Mouse (Mus musculus) layer of hippocampus, postnatal 10 days (tissue): ENCODE results near the gene Itprid1. TPM values are rescaled to one million over a fixed set of nuclear protein-coding genes. Genes with fewer than 3 reads are reported as not detected.
A peak's percentile ranks its signal among the peaks of the same experiment; 100 is the strongest.

Experiments
- DNase-seq, 2 experiments: peaks; one replicate each; pipeline ENCODE4 v3.0.0; 2021; ENCODE audit warnings: low spot score in 2 of 2
- long read RNA-seq: library from polyadenylated mRNA; stranded (forward); transcript quantifications from one replicate; pipeline ENCODE4 v2.0.0, GENCODE M21; 2023
- total RNA-seq, 2 experiments: library from RNA; stranded (reverse); gene quantifications; 2 replicates each; pipeline ENCODE4 v1.2.3; 2021

Gene Itprid1
- total RNA-seq, result 1 to 10 TPM; 2.4 to 2.5 TPM
- long read RNA-seq, partial matches to known transcripts, result 0 of 4 reads
- long read RNA-seq, other reads (novel, unspliced or antisense), result 4 of 4 reads

- no peak for DNase-seq
These were observed at the start of gene Itprid1 for GRCm38 (mm10) chr6:55836650-55837320. Itprid1 (plus strand) TSS chr6:55836895.

GRCm38 (mm10) chr6:55789557-55789956 is 47.1 kb upstream of the Itprid1 start:
- DNase-seq, result no peak

DNA sequence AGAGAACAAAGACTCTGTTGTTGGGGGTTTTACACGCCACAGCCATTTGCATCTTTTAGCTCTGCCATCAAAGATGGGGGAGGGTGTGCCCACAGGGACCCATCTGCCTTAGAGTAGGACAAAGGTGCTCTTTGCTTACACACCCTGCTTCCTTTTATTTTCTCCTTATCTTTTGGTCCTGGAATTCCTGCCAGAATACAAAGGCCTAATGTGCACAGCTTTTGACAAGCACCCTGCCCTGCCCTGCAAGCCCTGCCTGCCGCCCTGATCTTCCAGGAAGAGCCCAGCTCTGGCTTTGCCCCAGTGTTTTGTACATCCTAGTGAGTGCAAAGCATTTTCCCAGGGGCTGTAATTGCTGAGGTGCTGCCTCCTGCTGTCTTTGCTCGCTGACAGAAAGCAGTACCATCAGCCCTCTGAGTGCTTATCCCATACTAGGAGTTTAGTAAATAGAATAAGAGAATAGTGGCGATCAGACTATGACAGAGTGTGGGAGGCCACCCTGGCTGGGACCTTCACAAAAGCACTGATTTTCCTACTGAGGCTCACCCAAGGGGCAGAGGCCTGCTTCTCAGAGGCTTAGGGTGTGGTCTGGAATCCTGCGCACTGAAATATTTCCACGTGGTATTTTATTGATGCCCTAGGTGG is 44.7 kb upstream of the Itprid1 start:
- peak in 1 of 2 experiments; percentile 36 for DNase-seq

DNA sequence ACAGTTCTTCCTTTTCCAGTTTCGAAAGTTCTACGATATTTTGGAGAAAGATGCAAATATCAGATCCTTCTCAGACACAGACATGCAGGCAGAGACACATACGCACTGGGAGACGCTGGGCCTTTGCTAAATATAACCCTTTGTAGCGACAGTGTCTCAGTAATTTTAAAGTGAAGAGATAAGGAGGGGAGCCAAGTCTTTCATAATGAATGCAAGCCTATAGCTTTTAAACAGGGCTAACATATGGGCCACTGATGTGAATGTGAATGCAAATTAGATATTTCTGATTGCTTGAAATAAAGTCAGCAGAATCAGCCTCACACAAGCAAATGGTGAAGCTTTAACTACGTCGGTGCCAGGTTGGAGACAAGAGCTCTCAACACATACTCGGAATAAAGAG is 44.2 kb upstream of the Itprid1 start:
- DNase-seq, result no peak

- no peak for DNase-seq
These were observed 34.0 kb upstream of the Itprid1 start for GRCm38 (mm10) chr6:55802686-55803085.

- DNase-seq, result no peak
These were observed 33.3 kb upstream of the Itprid1 start for GRCm38 (mm10) chr6:55803357-55803756.

DNA sequence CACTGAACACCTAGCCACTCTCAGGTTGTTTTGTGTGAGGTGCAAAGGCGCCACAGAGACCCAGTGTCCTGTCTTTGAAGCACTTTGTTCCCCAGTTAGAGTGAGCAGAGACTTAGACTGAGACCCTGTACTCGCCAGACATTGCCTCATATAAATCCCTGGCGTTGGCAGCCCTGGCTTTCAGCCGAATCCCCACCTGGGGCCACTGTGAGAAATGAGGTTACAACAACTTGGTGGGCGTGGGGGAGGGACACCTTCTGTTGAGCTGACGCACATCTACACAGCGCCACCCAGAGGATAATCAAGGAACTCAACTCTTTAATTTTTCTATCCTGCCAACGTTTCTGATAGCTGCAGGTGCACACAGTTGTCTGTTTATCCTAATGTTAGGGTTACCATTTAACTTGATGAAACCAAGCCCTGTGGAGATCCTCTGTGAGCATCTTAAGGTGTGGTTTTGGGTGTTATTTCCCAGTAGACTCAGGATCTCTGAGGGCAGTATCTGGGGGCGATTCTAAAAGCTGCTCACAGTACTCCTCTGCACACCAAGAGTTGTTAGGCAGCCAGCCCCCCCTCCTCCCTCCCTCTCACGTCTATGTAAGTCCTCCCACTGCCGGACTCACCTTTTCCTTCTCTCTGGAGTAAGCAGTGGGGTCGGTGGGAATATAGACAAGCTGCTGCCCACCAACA is 32.6 kb upstream of the Itprid1 start:
- DNase-seq, result peak; percentile 66 to 74

- DNase-seq, result no peak
These were observed 32.1 kb upstream of the Itprid1 start for GRCm38 (mm10) chr6:55804681-55805000.

GRCm38 (mm10) chr6:55805291-55806137 is 31.2 kb upstream of the Itprid1 start:
- DNase-seq, result no peak

- no peak for DNase-seq
These were observed 30.2 kb upstream of the Itprid1 start for GRCm38 (mm10) chr6:55806537-55806936.

DNA sequence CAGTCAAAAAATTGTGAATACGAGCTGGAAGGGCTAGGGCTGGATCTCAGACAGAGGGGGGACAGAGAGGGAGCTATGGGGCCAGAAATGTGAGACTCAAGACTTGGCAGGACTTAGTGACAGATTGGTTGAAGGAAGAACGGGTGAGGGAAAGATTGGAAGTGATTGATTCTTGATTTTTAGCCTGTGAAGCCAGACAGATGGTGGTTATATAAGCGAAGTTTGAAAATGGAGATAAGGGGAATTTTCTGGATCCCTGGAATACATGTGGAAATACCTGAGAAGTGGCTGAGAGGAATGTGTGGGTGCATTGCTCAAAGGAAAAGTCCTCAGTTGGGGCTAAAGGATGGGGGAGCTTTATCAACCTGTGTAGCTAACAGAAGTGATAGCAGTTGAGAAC is 28.0 kb upstream of the Itprid1 start:
- no peak for DNase-seq

DNA sequence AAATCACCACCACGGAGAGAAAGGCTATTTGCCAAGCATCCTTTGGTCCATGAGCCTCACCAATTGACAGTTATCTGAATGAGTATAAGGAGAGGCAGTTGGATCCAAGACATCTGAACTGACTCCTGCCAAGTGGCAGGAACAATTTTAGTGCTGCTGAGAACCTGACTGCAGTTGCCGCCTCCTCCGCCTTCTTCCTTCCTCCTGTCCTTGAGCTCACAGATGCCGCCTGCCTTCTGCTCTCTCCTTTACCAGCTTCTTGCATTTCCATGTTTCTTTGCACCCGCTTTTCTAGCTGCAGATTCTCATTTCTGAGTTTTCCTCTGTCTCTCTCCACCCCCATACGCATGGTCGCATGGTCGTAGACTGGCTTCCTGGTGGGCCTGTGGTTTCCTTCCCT is 25.5 kb upstream of the Itprid1 start:
- DNase-seq, result no peak

- DNase-seq, result no peak
These were observed 24.3 kb upstream of the Itprid1 start for GRCm38 (mm10) chr6:55812353-55812752.

GRCm38 (mm10) chr6:55814184-55814926 is 22.3 kb upstream of the Itprid1 start:
- DNase-seq, result no peak

DNA sequence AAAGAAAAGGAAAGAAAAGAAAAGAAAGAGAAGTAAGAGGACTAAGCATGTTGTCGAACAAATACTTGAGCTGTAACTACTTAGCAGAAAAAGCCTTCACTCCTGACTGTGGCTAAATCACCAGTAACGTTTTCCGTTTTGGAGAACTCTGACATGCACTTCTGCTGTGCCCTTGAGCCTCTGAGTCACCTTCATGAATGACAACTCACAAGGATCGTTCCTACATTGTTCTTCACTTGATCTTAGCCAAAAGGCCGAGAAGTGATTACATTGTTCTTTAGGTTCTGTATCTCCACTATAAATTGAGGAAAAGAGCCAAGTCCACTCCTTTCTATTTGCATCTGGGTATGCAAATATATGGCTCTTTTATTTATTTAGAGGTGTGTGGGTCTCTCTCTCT is 19.8 kb upstream of the Itprid1 start:
- no peak for DNase-seq

- no peak for DNase-seq
These were observed 7.0 kb upstream of the Itprid1 start for GRCm38 (mm10) chr6:55829722-55830121.

GRCm38 (mm10) chr6:55852589-55852988 is 15.9 kb downstream of the Itprid1 start:
- DNase-seq, result no peak

DNA sequence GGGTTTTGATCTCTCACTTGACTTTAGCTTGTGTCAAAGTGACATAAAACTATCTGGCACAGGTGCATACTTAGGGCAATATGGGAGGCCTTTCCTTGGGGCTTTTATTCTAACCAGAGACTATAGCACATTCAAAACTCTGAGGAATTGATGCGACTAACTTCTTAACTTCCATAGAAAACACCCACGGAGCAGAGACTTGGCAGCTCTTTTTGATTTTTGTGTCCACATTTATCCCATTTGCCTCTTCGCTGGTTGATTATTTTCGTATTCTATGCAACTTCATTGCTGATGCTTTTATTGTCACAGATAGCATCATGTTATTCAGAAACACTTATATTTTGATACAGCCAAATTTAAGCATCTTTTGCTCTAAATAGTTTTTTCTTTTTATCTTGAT is 19.4 kb downstream of the Itprid1 start:
- no peak for DNase-seq

DNA sequence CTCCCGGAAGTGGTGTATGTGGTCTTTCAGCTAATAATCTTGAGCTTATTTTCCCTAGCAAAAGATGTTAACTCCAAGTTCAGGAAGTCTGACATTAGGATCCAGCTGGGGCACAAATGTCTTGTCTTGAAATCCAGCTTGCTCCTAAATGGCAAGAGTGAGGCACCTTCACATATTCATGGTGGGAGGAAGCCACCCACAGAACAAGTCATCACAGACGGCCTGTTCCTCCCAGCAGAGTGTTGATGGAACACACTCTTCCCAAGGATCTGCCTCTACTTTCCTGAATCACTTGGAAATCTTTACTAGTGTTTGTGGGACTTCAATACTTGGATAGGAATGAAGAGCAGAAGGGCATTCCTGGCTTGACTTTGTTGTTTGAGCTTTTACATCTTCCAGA is 28.5 kb downstream of the Itprid1 start:
- DNase-seq, result no peak

GRCm38 (mm10) chr6:55879356-55879960 is 42.8 kb downstream of the Itprid1 start:
- no peak for DNase-seq
